Mouse (Mus musculus): ENCODE measurements around the gene Vps37b. TPM values are rescaled to one million over a fixed set of nuclear protein-coding genes. Genes with fewer than 3 reads are reported as not detected.

Gene Vps37b
- polyA plus RNA-seq, 1 experiment, result 41.7 TPM

DNA sequence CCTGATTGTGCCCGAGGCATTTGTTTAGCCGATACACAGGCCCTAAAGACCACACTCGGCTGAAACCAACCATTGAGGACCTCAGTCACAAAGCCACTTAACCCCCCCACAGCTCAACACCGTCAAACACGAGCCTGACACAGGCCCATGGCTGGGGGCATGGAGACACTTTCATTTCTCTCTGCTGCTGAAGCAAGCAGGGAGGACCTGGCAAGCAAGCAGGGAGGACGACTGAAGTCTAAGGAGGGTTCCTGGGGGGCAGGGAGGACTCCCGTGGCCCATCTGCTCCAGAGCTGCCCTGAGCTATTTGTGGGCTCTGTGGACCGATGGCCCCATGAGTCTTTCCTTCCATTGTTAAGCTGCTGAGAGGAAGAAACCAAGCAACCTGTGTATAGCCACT lies 20.1 kb downstream of the Vps37b start:
- Histone ChIP-seq H3K27me3 (ENCODE audit: control insufficient read depth, insufficient read depth, low read length) (no peaks in the 10 kb centered on the region), H3K4me1 (ENCODE audit: control insufficient read depth, insufficient read depth, low read length) (peaks cover 59% of the 10 kb centered on the region), H3K27ac (ENCODE audit: insufficient read depth, low read length) (peak overlapping the region; percentile 38), H3K4me3 (replicated peaks; ENCODE audit: insufficient read depth, low read depth, low read length) (no peak overlapping the region)
- WGBS, result 15% methylated on average over 8 of the region's 8 CpGs
- peak in 1 of 2 experiments; percentile 55 for DNase-seq
- TF ChIP-seq CTCF (IDR thresholded peaks at IDR 0.05; ENCODE audit: borderline replicate concordance, insufficient read depth, low read depth, low read length) (no peak), POLR2A (IDR thresholded peaks at IDR 0.05; ENCODE audit: borderline replicate concordance, insufficient read depth, low read length) (no peak)

DNA sequence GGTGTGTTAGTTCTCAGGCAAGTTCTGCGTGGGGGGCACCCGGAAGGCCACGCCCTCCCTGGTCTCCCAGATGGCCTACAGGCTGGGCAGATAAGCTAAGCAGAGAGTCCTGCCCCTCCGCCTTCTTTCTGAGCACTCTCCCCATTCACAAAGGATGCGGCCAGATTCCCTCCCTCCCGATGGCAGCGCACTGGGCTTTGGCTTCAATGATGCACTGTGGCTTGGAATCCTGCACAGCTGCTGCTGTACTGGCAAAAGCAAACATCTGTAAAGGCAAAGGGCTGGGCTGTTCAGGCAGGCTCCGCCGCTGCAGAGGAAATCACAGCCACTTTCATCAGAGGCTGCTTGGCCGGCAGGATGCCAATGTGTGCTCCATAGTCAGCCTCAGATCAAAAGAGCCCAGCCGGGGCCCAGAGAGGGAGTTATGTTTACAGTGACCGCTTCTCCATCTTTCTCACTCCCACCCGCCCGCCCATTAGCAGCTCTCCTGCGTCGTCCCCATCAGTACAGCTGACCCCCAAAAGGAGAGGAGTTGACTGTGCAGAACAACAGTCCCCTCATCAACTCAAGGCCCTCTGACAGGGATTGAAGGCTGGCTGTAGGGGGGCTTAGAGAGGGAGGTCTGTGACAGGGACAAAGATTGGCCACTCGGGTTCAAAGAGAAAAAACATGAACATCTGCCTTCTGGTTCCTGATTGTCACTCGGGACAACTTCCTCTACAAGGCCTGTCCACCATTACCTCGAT lies 21.0 kb downstream of the Vps37b start:
- WGBS, result 24% methylated on average over 19 of the region's 19 CpGs
- Histone ChIP-seq H3K27me3 (ENCODE audit: control insufficient read depth, insufficient read depth, low read length) (no peaks in the 10 kb centered on the region), H3K4me1 (ENCODE audit: control insufficient read depth, insufficient read depth, low read length) (peaks cover 59% of the 10 kb centered on the region), H3K27ac (ENCODE audit: insufficient read depth, low read length) (no peak overlapping the region), H3K4me3 (replicated peaks; ENCODE audit: insufficient read depth, low read depth, low read length) (peak overlapping the region; percentile 30)
- DNase-seq, result no peak
- TF ChIP-seq POLR2A (IDR thresholded peaks at IDR 0.05; ENCODE audit: borderline replicate concordance, insufficient read depth, low read length), result no peak
- TF ChIP-seq CTCF (IDR thresholded peaks at IDR 0.05; ENCODE audit: borderline replicate concordance, insufficient read depth, low read depth, low read length), result no peak

DNA sequence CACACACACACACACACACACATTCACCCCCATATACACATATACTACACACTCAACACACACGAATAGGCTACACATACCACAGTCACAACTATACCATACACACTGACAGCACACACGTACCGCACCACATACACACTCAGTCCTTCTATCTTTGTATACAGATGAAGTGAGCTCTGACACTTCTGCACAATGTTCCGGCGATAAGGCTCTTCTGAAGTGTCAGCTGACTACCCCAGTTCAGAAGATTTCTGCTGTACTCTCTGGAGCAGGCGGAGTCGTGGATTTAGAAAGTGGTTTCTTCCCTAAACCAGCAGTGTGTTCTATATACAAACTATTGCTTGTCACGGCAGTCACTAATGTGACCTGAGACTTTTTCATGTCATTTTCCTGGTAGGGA lies 22.0 kb downstream of the Vps37b start:
- Histone ChIP-seq H3K27me3 (ENCODE audit: control insufficient read depth, insufficient read depth, low read length) (no peaks in the 10 kb centered on the region), H3K27ac (ENCODE audit: insufficient read depth, low read length) (no peak overlapping the region), H3K4me1 (ENCODE audit: control insufficient read depth, insufficient read depth, low read length) (peaks cover 60% of the 10 kb centered on the region), H3K4me3 (replicated peaks; ENCODE audit: insufficient read depth, low read depth, low read length) (no peak overlapping the region)
- DNase-seq, result no peak
- 83% methylated on average over 8 of the region's 8 CpGs for WGBS
- no peak for TF ChIP-seq CTCF (IDR thresholded peaks at IDR 0.05; ENCODE audit: borderline replicate concordance, insufficient read depth, low read depth, low read length)
- no peak for TF ChIP-seq POLR2A (IDR thresholded peaks at IDR 0.05; ENCODE audit: borderline replicate concordance, insufficient read depth, low read length)

GRCm38 (mm10) chr5:124006891-124007491 lies 25.1 kb downstream of the Vps37b start:
- TF ChIP-seq POLR2A (IDR thresholded peaks at IDR 0.05; ENCODE audit: borderline replicate concordance, insufficient read depth, low read length) (no peak), CTCF (IDR thresholded peaks at IDR 0.05; ENCODE audit: borderline replicate concordance, insufficient read depth, low read depth, low read length) (peak; percentile 8; the same call in 1 of the 2 replicates)
- Histone ChIP-seq H3K27ac (ENCODE audit: insufficient read depth, low read length) (peak overlapping the region; percentile 64), H3K4me3 (replicated peaks; ENCODE audit: insufficient read depth, low read depth, low read length) (no peak overlapping the region), H3K4me1 (ENCODE audit: control insufficient read depth, insufficient read depth, low read length) (peaks cover 48% of the 10 kb centered on the region), H3K27me3 (ENCODE audit: control insufficient read depth, insufficient read depth, low read length) (no peaks in the 10 kb centered on the region)
- peak; percentile 93 to 97 for DNase-seq
- WGBS, result 7% methylated on average over 17 of the region's 17 CpGs

DNA sequence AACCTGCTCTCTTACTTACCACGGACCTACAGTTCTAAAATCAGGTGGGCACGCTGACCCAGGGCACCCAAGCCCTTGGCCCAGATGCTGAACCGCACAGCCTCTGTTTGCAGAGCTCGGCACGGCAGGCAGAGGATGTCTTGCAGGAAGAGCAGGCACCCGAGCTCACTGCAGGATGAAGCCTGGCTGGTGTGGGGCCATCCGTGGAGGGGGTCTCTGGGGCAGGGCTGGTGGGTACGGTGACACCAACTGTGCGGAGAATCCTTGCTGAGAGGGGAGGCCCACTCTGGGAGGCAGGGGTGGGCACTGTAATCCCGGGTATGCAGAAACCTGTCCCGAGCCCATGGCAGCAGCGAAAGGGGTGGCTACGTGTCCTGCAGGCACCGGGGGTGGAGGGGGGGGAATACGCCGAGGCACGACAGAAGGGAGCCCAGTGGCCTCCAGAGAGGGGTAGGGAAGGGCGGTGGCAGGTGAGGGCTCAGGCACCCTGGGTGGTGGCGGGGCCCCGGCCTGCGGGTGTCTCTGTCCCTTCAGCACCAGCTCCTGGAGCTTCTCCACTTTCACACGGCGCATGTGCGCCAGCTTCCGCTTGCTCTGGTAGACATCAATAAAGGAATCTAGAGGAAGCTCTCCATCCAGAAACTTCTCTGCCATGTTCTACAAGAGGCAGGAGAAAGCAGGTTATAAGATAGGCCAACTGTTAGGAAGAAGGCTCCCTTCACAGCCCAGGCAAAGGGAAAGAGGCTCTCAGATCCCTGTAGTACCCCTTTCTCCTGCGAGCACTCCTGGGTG lies 25.8 kb downstream of the Vps37b start:
- no peak for DNase-seq
- 22% methylated on average over 26 of the region's 26 CpGs for WGBS
- Histone ChIP-seq H3K4me1 (ENCODE audit: control insufficient read depth, insufficient read depth, low read length) (peaks cover 41% of the 10 kb centered on the region), H3K4me3 (replicated peaks; ENCODE audit: insufficient read depth, low read depth, low read length) (no peak overlapping the region), H3K27ac (ENCODE audit: insufficient read depth, low read length) (peak overlapping the region; percentile 64), H3K27me3 (ENCODE audit: control insufficient read depth, insufficient read depth, low read length) (no peaks in the 10 kb centered on the region)
- no peak for TF ChIP-seq CTCF (IDR thresholded peaks at IDR 0.05; ENCODE audit: borderline replicate concordance, insufficient read depth, low read depth, low read length)
- no peak for TF ChIP-seq POLR2A (IDR thresholded peaks at IDR 0.05; ENCODE audit: borderline replicate concordance, insufficient read depth, low read length)

DNA sequence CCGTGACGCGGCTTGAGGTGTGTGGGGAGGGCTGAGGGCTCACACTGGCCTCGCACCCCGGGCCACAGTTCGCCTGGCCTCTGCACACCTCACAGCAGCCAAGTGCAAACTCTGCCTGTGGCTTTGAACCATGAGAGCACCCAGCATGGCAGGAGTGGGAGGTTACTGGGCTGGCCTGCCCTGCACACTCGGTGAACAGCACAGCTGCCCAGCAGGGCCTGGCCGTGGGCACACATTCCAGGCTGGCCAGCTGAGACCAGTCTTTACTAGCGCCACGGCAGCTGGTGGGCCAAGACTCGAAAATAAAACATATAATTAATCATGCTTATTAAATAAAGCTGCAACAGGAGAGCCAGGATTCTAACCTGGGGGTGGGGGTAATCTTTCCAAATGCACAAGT lies 26.5 kb downstream of the Vps37b start:
- no peak for DNase-seq
- H3K27ac ChIP-seq (ENCODE audit: insufficient read depth, low read length), result no peak overlapping the region

GRCm38 (mm10) chr5:124005151-124005500 lies 26.9 kb downstream of the Vps37b start:
- Histone ChIP-seq H3K4me3 (replicated peaks; ENCODE audit: insufficient read depth, low read depth, low read length) (no peak overlapping the region), H3K27ac (ENCODE audit: insufficient read depth, low read length) (no peak overlapping the region), H3K27me3 (ENCODE audit: control insufficient read depth, insufficient read depth, low read length) (no peaks in the 10 kb centered on the region), H3K4me1 (ENCODE audit: control insufficient read depth, insufficient read depth, low read length) (peaks cover 39% of the 10 kb centered on the region)
- TF ChIP-seq CTCF (IDR thresholded peaks at IDR 0.05; ENCODE audit: borderline replicate concordance, insufficient read depth, low read depth, low read length), result no peak
- no peak for TF ChIP-seq POLR2A (IDR thresholded peaks at IDR 0.05; ENCODE audit: borderline replicate concordance, insufficient read depth, low read length)
- WGBS, result 52% methylated on average over 15 of the region's 15 CpGs
- DNase-seq, result no peak

More for the DNA sequence above, 26.5 kb downstream of the Vps37b start:
- no peak for TF ChIP-seq CTCF (IDR thresholded peaks at IDR 0.05; ENCODE audit: borderline replicate concordance, insufficient read depth, low read depth, low read length)
- TF ChIP-seq POLR2A (IDR thresholded peaks at IDR 0.05; ENCODE audit: borderline replicate concordance, insufficient read depth, low read length), result no peak
- Histone ChIP-seq H3K4me3 (replicated peaks; ENCODE audit: insufficient read depth, low read depth, low read length) (no peak overlapping the region), H3K4me1 (ENCODE audit: control insufficient read depth, insufficient read depth, low read length) (peaks cover 39% of the 10 kb centered on the region), H3K27me3 (ENCODE audit: control insufficient read depth, insufficient read depth, low read length) (no peaks in the 10 kb centered on the region)
- 46% methylated on average over 11 of the region's 11 CpGs for WGBS
